Mouse (Mus musculus) MN1 (cell line): ENCODE data around the gene Strn4.
A peak's percentile ranks its signal among the peaks of the same experiment; 100 is the strongest.

ENCODE experiments used
- DNase-seq: peaks from one replicate; pipeline ENCODE4 v3.0.0-alpha.2; 2016; ENCODE audit warnings: low spot score

The Strn4 gene

GRCm38 (mm10) chr7:16841561-16842560, 26.2 kb downstream of the Strn4 start:
- no peak for DNase-seq

GRCm38 (mm10) chr7:16842645-16843063, 27.0 kb downstream of the Strn4 start, which contains the start of gene Prkd2:
Gene Prkd2, plus strand, starts transcription at chr7:16842902.
- DNase-seq, result peak; percentile 42

DNA sequence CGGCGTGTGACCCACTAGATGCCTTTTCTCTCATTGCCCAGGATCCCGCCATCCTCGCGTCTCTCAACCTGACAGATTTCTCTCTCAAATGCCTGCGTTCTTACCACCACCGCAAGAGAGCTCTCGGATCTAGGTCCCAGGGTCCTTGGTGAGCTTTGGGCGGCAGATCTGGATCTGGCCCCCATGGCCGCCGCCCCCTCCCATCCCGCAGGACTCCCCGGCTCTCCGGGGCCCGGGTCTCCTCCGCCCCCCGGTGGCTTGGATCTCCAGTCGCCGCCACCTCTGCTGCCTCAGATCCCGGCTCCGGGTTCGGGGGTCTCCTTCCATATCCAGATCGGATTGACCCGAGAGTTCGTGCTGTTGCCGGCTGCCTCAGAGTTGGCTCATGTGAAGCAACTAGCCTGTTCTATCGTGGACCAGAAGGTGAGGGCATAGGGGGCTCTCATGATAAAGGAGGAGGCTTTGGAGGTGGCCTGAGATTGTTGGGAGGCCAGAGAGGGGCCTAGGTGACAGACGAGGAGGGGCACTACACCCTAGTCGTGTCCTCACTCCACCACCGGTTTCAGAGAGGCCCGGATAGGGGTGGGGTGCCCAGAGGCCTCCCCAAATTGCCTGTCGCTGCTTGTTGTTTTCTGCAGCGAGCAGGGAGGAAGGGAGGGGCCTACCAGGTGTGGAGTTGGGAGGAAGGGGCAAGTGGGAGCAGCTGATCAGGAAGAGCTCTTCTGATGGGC, 27.9 kb downstream of the Strn4 start:
- DNase-seq, result no peak

DNA sequence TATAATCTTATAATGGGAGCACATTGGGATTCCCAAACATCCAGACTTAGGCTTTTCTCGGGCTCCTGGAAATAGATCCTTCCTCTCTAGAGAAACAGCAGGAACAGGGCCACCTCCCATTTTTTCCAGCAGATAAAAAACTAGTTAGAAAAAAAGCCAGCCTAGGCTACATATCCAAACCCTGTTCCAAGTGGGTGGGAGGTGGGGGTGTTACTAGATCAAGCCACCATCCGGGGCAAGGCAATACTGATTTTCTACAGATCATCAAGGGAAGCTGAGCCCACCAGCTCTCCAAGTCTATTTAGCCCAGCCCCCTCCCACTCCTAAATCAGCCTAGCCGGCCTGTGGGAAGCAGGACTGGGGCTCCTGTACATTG, 29.0 kb downstream of the Strn4 start:
- no peak for DNase-seq

- no peak for DNase-seq
Measured at GRCm38 (mm10) chr7:16845072-16845819, 29.6 kb downstream of the Strn4 start.

DNA sequence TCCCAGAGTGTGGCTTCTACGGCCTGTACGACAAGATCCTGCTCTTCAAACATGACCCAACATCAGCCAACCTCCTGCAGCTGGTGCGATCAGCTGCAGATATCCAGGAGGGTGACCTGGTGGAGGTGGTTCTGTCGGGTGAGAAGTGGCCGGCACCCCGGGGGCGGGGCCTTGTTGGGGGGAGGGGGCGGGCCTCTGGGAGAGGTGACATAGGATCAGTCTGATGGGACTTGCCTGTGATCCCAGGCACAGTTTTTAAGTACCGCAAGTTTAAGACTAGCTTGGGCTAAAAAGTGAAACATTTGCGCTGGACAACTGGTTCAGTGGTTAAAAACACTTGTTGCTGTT, 30.1 kb downstream of the Strn4 start:
- DNase-seq, result no peak

- DNase-seq, result no peak
Measured at GRCm38 (mm10) chr7:16846775-16847174, 31.1 kb downstream of the Strn4 start.

DNA sequence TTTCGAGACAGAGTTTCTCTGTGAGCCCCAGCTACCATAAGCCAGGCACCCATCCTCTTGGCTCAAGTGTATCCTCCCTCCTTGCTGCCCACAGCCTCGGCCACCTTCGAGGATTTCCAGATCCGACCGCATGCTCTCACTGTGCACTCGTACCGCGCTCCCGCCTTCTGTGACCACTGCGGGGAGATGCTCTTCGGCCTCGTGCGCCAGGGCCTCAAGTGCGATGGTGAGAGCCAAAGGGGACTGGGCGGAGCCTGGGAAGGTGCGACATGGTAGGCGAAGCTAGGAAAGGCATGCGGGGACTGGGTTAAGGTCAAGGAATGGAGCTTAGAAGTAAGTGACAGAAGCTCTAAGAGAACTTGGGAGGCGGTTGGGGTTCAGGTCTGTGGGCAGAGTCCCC, 31.8 kb downstream of the Strn4 start:
- no peak for DNase-seq

GRCm38 (mm10) chr7:16848579-16848978, 32.9 kb downstream of the Strn4 start:
- DNase-seq, result no peak

DNA sequence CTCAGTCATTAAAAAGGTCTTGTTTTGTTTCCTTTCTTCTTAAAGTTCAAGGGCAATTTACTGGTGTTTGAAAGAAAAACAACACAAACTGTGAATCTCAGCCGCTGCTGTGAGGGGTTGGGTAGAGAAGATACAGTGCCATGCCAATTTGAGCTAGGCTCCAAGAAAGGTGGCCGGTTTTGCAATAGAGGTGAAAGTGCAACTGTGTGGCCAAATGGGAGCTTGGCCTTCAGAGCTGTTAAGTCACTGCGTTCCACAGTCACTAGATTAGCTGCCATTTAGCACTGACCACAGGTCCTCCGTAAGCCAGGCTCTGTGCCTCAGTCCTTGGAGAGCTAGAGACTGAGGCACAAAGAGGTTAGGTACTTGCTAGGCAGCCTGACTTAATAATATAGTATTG, 35.9 kb downstream of the Strn4 start:
- no peak for DNase-seq

DNA sequence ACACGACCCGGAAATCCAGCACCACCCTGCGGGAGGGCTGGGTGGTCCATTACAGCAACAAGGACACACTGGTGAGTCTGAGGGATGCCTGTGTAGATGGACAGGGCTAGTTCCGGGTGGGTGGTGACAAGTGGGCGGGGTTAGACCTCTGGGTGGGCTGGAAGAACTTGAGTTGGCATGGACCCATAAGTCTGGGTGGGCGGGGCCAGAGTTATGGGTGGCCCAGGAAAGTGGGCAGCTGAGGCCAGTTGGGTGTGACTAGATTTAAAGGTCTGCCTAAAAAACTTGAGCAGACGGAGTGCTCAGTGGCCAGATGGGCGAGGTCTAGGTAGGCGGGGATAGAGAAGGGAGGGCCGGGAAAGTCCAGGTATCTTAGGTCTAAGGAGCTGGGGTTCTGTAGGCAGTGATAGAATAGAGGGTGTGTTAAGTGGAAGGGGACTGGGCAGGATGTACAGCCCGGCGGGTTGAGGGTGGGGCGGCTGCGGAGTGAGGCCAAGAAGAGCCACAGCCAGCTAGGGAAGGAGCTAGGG, 37.7 kb downstream of the Strn4 start:
- no peak for DNase-seq

DNA sequence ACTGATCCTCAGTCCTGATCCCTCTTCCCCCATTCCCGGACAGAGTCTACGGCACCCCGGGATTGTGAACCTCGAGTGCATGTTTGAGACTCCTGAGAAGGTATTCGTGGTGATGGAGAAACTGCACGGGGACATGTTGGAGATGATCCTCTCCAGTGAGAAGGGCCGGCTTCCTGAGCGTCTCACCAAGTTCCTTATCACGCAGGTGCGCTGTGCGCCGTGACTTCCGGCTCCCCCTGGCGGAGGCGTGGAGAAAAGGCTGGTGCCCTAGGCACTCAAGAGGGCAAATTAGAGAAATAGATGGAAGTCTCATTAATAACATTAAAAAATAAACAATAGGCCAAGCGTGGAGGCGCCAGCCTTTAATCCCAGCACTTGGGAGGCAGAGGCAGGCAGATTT, 42.6 kb downstream of the Strn4 start:
- no peak for DNase-seq

- DNase-seq, result peak; percentile 66
Measured at GRCm38 (mm10) chr7:16859902-16860651, 44.4 kb downstream of the Strn4 start.

DNA sequence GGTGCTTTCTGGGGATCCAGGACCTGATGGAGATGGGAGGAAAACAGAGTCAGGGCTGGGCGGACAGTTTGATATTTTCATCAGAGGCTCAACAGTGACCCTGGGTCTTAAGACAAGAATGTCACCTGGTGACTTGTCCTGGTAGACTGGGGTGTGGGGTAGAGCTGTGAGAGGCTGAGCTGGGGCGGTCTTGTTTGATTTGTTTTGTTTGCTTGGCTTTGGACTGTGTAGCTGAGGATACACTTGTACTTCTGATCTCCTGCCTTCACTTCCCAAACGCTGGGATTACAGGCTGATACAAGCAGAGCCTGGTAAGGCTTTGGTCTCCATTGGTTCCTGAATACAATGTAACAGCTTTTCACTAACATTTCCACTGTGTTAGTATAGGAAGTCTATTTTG, 51.8 kb downstream of the Strn4 start:
- DNase-seq, result no peak

DNA sequence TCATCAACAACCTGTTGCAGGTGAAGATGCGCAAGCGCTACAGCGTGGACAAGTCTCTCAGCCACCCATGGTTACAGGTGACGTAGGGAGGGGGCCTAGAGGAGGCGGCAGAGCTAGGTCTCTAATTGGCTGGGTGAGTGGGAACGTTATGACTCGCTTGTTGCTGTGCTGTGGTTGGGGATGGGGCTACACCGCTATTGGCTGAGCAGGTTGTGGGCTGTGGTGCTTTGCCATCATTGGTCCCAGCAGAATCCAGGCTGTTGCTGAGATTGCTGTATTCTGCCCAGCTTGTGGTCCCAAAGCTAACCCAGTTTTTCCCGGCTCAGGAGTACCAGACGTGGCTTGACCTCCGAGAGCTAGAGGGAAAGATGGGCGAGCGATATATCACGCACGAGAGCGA, 53.8 kb downstream of the Strn4 start:
- DNase-seq, result no peak

DNA sequence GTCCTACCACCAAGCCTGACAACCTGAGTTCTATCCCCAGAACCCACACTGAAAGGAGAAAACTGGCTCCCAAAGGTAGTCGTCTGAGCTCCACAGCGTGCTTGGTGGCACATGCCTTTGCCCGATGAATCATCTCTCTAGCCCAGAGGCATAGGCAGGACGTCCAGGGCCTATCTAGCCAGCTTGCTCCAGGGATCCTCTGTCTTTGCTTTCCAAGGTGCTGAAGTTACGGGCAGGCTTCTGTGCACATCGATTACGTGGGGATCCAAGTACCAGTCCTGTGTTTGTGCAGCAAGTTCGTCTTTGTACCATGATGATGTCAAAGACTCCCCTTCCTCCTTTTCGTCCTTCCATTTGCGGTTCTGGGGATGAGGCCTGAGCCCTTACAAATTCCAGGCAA, 55.9 kb downstream of the Strn4 start:
- no peak for DNase-seq

- DNase-seq, result no peak
Measured at GRCm38 (mm10) chr7:16872478-16872877, 56.8 kb downstream of the Strn4 start.

DNA sequence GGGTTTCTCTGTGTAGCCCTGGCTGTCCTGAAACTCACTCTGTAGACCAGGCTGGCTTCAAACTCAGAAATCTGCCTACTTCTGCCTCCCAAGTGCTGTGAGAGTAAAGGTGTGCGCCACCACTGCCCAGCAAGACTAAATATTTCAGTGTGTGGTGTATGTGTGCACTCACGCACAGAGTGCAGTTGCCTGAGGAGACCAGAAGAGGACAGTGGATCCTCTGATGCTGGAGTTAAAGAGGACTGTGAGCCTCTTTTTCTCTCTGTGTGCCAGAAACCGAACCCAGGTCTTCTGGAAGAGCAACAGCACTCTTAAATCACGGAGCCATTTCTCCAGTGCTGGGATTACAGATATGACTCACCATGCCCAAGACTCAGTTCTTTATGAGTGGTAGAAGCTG, 57.7 kb downstream of the Strn4 start:
- DNase-seq, result no peak

- peak; percentile 81 for DNase-seq
Measured at GRCm38 (mm10) chr7:16874190-16874589, 58.5 kb downstream of the Strn4 start.

DNA sequence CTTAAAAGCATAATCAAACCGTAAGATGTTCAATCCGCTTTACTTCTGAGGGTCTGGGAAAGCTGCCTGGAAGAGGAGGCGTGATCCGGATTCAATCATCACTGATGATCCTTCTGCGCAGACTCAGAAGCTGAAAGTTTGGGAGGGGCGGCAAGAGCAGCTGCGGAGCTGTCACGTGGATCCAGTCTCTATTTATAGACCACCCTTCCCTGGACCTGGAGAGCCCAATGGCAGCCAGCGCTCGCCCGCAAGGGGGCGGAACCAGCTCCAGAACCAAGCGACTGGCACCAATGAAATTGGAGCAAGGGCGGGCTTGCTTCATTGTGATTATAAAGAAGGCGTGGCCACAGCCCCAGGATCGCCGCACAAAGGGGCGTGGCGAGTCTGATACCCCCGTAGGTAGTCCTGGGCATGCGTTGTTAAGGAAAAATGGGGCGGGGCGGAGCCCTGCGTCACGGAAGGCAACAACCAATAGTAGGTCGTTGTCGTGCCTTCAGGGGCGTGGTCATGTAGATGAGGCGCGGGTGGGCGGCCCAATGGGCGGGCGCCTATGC, 59.1 kb downstream of the Strn4 start:
- peak; percentile 99 for DNase-seq

GRCm38 (mm10) chr7:16875310-16875325, 59.4 kb downstream of the Strn4 start, which contains the start of gene Dact3:
Gene Dact3, plus strand, starts transcription at chr7:16875317.
- DNase-seq, result no peak

DNA sequence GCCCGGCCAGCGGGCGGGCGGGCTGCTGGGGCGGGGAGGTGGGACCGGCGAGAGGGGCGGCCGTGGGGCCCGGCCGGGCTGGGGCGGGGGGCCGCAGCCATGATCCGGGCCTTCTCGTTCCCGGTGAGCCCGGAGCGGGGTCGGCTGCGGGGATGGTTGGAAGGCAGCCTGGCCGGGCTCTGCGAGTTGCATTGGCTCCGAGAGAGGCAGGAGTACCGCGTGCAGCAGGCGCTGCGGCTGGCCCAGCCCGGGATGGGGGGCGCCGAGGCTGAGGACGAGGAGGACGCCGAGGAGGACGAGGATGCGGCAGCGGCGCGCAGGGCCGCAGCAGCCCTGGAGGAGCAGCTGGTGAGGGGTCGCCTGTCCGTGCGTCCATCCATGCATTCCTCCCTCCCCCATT, 59.6 kb downstream of the Strn4 start:
- no peak for DNase-seq
